24 mouse cellular contexts compared by ENCODE assay signal in the genomic region with DNA sequence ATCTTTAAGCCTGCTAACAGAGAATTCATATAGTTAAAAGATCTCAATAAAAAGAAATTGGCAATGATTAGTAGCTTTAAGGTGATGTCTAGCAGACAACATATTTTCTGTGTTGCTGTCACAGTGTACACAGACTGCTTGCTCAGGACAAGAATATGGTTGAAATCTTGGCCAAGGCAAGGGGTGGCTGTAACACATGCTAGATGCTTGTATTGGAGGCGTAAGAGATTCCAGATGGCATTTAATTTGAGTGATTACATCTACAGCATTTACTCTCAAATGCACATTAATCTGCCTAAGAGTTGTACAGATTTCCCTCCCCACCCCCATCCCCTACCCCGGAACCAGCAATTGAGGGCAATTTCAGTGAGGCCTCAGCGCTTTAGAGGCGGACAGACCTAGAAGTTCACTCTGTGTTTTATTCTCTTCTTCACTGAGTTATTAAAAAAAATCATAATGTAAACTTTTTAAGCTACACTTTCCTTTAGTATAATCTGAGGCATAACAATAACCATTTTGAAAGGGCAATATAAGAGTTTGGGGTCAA.
DNase-seq lines count a peak whose midpoint lies in the region; ATAC-seq and TF ChIP-seq lines count a peak whose summit lies in the region.
"Had no signal": no experiment of that assay in that cellular context is flagged by ENCODE, and none has a peak within 500 bp of the region (broad histone marks: within the 10 kb centered on the region; RNA-seq: fewer than 3 reads in every experiment).

No protein-coding gene starts in this region.

- peak overlapping the region; percentile 14; the same call in 1 of the 2 replicates for H3K4me2 ChIP-seq in forebrain, embryonic 14.5 days (ENCODE audit: low read length)
- no peak overlapping the region for H3K4me2 ChIP-seq in forebrain, postnatal 0 days (ENCODE audit: low read depth)
- H3K4me2 ChIP-seq in midbrain, embryonic 11.5 days: no peak overlapping the region
- no peak overlapping the region for H3K4me2 ChIP-seq in midbrain, embryonic 15.5 days
- no peak overlapping the region for H3K4me2 ChIP-seq in embryonic facial prominence, embryonic 11.5 days (ENCODE audit: low read depth, low read length)
- H3K4me2 ChIP-seq: hindbrain, embryonic 14.5 days; intestine, embryonic 15.5 days; limb, embryonic 12.5 days; midbrain, embryonic 13.5 days; neural tube, embryonic 12.5 days had no signal

- H3K36me3 ChIP-seq in forebrain, embryonic 14.5 days (ENCODE audit: control insufficient read depth, insufficient read depth, low read length): no peaks in the 10 kb centered on the region
- no peaks in the 10 kb centered on the region for H3K36me3 ChIP-seq in forebrain, postnatal 0 days (ENCODE audit: insufficient read depth)
- H3K36me3 ChIP-seq in midbrain, embryonic 11.5 days (ENCODE audit: control insufficient read depth, insufficient read depth, low read length): no peaks in the 10 kb centered on the region
- H3K36me3 ChIP-seq in midbrain, embryonic 15.5 days (replicated peaks): no peaks in the 10 kb centered on the region
- no peaks in the 10 kb centered on the region for H3K36me3 ChIP-seq in embryonic facial prominence, embryonic 11.5 days (replicated peaks; ENCODE audit: control insufficient read depth, insufficient read depth, low read depth, low read length)
- H3K36me3 ChIP-seq: intestine, embryonic 15.5 days; limb, embryonic 12.5 days; midbrain, embryonic 13.5 days; neural tube, embryonic 12.5 days had no signal

- H3K9me3 ChIP-seq in forebrain, embryonic 14.5 days (replicated peaks; ENCODE audit: control insufficient read depth, low read length): no peaks in the 10 kb centered on the region
- no peaks in the 10 kb centered on the region for H3K9me3 ChIP-seq in forebrain, postnatal 0 days (ENCODE audit: low read length)
- no peaks in the 10 kb centered on the region for H3K9me3 ChIP-seq in midbrain, embryonic 11.5 days (ENCODE audit: control insufficient read depth, low read length)
- H3K9me3 ChIP-seq in midbrain, embryonic 15.5 days: no peaks in the 10 kb centered on the region
- H3K9me3 ChIP-seq in embryonic facial prominence, embryonic 11.5 days (replicated peaks; ENCODE audit: control insufficient read depth, low read length): no peaks in the 10 kb centered on the region
- H3K9me3 ChIP-seq: intestine, embryonic 15.5 days; limb, embryonic 12.5 days; midbrain, embryonic 13.5 days; neural tube, embryonic 12.5 days had no signal

- no peak overlapping the region for H3K27ac ChIP-seq in forebrain, embryonic 14.5 days (ENCODE audit: low read depth, low read length)
- H3K27ac ChIP-seq in forebrain, postnatal 0 days (ENCODE audit: low read depth, low read length): no peak overlapping the region
- H3K27ac ChIP-seq in midbrain, embryonic 11.5 days (ENCODE audit: low read depth, low read length): no peak overlapping the region
- H3K27ac ChIP-seq in midbrain, embryonic 15.5 days: no peak overlapping the region
- no peak overlapping the region for H3K27ac ChIP-seq in embryonic facial prominence, embryonic 11.5 days (replicated peaks; ENCODE audit: low read depth, low read length)
- H3K27ac ChIP-seq: hindbrain, embryonic 14.5 days; intestine, embryonic 15.5 days; layer of hippocampus, adult 2 months; limb, embryonic 12.5 days; midbrain, embryonic 13.5 days; neural tube, embryonic 12.5 days had no signal

- H3K4me3 ChIP-seq in forebrain, embryonic 14.5 days (ENCODE audit: low read depth, low read length): no peak overlapping the region
- no peak overlapping the region for H3K4me3 ChIP-seq in forebrain, postnatal 0 days (ENCODE audit: low read depth, low read length)
- H3K4me3 ChIP-seq in midbrain, embryonic 11.5 days (ENCODE audit: low read depth, low read length): no peak overlapping the region
- no peak overlapping the region for H3K4me3 ChIP-seq in midbrain, embryonic 15.5 days
- H3K4me3 ChIP-seq in embryonic facial prominence, embryonic 11.5 days (ENCODE audit: low read depth, low read length): no peak overlapping the region
- H3K4me3 ChIP-seq: intestine, embryonic 15.5 days; layer of hippocampus, adult 2 months; limb, embryonic 12.5 days; midbrain, embryonic 13.5 days; neural tube, embryonic 12.5 days had no signal

- intact Hi-C loops in left cerebral cortex, postnatal 36 days (cut with DNase I): loop anchor here (2.0 to 10.0 kb wide), 2 partner anchors 130 to 292 kb away; no protein-coding TSS in a partner anchor

- H3K9ac ChIP-seq in forebrain, embryonic 14.5 days (ENCODE audit: low read length): no peak overlapping the region
- H3K9ac ChIP-seq in forebrain, postnatal 0 days: no peak overlapping the region
- no peak overlapping the region for H3K9ac ChIP-seq in midbrain, embryonic 11.5 days (ENCODE audit: low read length)
- H3K9ac ChIP-seq in midbrain, embryonic 15.5 days: no peak overlapping the region
- H3K9ac ChIP-seq in embryonic facial prominence, embryonic 11.5 days (replicated peaks; ENCODE audit: low read length): no peak overlapping the region
- H3K9ac ChIP-seq: hindbrain, embryonic 14.5 days; intestine, embryonic 15.5 days; limb, embryonic 12.5 days; liver, postnatal 0 days; midbrain, embryonic 13.5 days; neural tube, embryonic 12.5 days had no signal

- no peaks in the 10 kb centered on the region for H3K27me3 ChIP-seq in forebrain, embryonic 14.5 days (replicated peaks; ENCODE audit: control insufficient read depth, insufficient read depth, low read length)
- H3K27me3 ChIP-seq in forebrain, postnatal 0 days (ENCODE audit: insufficient read depth, low read length): no peaks in the 10 kb centered on the region
- H3K27me3 ChIP-seq in midbrain, embryonic 11.5 days (ENCODE audit: control insufficient read depth, insufficient read depth, low read length): no peaks in the 10 kb centered on the region
- no peaks in the 10 kb centered on the region for H3K27me3 ChIP-seq in midbrain, embryonic 15.5 days (replicated peaks)
- H3K27me3 ChIP-seq in embryonic facial prominence, embryonic 11.5 days (ENCODE audit: control insufficient read depth, insufficient read depth, low read length): no peaks in the 10 kb centered on the region
- H3K27me3 ChIP-seq: intestine, embryonic 15.5 days; neural tube, embryonic 12.5 days had no signal

- H3K4me1 ChIP-seq in forebrain, embryonic 14.5 days (ENCODE audit: control insufficient read depth, insufficient read depth, low read length): peaks cover 19% of the 10 kb centered on the region
- H3K4me1 ChIP-seq in forebrain, postnatal 0 days (ENCODE audit: insufficient read depth): peaks cover 20% of the 10 kb centered on the region
- H3K4me1 ChIP-seq in midbrain, embryonic 11.5 days (ENCODE audit: control insufficient read depth, insufficient read depth, low read length): peaks cover 11% of the 10 kb centered on the region
- peaks cover 21% of the 10 kb centered on the region for H3K4me1 ChIP-seq in midbrain, embryonic 15.5 days
- H3K4me1 ChIP-seq in embryonic facial prominence, embryonic 11.5 days (ENCODE audit: control insufficient read depth, insufficient read depth, low read length): peaks cover 1% of the 10 kb centered on the region

- ATAC-seq in forebrain, embryonic 14.5 days: peak; percentile 63
- no peak for ATAC-seq in forebrain, postnatal 0 days
- ATAC-seq in midbrain, embryonic 11.5 days (ENCODE audit: low FRiP score): no peak
- ATAC-seq in midbrain, embryonic 15.5 days (replicated peaks): no peak
- no peak for ATAC-seq in embryonic facial prominence, embryonic 11.5 days (replicated peaks; ENCODE audit: insufficient number of reproducible peaks, low FRiP score, low TSS enrichment, low read depth)
- ATAC-seq: activated CD4-positive, CD25-positive, alpha-beta regulatory T cell, adult 4 months; intestine, embryonic 15.5 days; liver, postnatal 0 days; lung, postnatal 0 days; midbrain, embryonic 13.5 days had no signal

- peak; percentile 85 for DNase-seq in forebrain, embryonic 14.5 days (ENCODE audit: low spot score)
- DNase-seq in forebrain, postnatal 0 days: no peak
- peak; percentile 21 for DNase-seq in midbrain, embryonic 11.5 days (ENCODE audit: low spot score, missing footprints)
- DNase-seq in embryonic facial prominence, embryonic 11.5 days (ENCODE audit: low spot score): peak; percentile 78
- no peak for DNase-seq in heart, adult 9 months (ENCODE audit: low spot score in 2 of 2)
- no peak for DNase-seq in left cerebral cortex, postnatal 36 days (ENCODE audit: low spot score in 2 of 2)
- DNase-seq: adrenal gland, postnatal 14 days; cerebellum, adult 11-12 months; cerebellum, postnatal 14 days; gastrocnemius, postnatal 36 days; heart, postnatal 4 days; kidney, postnatal 25 days; layer of hippocampus, postnatal 36 days; liver, postnatal 0 days; right cerebral cortex, postnatal 14 days had no signal

- WGBS in forebrain, embryonic 14.5 days: 55% methylated on average over 4 of the region's 4 CpGs
- WGBS in forebrain, postnatal 0 days: 33% methylated on average over 4 of the region's 4 CpGs
- 85% methylated on average over 4 of the region's 4 CpGs for WGBS in midbrain, embryonic 11.5 days
- WGBS in midbrain, embryonic 15.5 days: 92% methylated on average over 4 of the region's 4 CpGs
- WGBS in embryonic facial prominence, embryonic 11.5 days: 52% methylated on average over 4 of the region's 4 CpGs

- TF ChIP-seq CTCF in forebrain, postnatal 0 days (IDR thresholded peaks at IDR 0.05; ENCODE audit: low read depth): no peak

Comparison
In these comparisons a context has a peak if more than half of its experiments do, and no peak if none do; other contexts are left out.
1. DNase-seq: peak in forebrain, embryonic 14.5 days (single experiment), midbrain, embryonic 11.5 days (single experiment) and embryonic facial prominence, embryonic 11.5 days (single experiment); none in forebrain, postnatal 0 days (single experiment), heart, adult 9 months (0 of 2) and left cerebral cortex, postnatal 36 days (0 of 2).